Mouse (Mus musculus): Measurements from ENCODE around the gene Gm44511.

GRCm38 (mm10) chr6:128734896-128735295 lies 91.2 kb downstream of the Gm44511 start:
- TF ChIP-seq POLR2A (IDR thresholded peaks at IDR 0.05; ENCODE audit: control insufficient read depth, extremely low read depth, insufficient read depth, low read length, poor library complexity) = no peak
- TF ChIP-seq CTCF (IDR thresholded peaks at IDR 0.05; ENCODE audit: borderline replicate concordance, control insufficient read depth, extremely low read depth, insufficient read depth, low read length, poor library complexity) = no peak
